In genomic region chr2:44628778-44629177, GRCm38 (mm10) we compare ENCODE assay signal across 22 mouse cellular contexts.
DNase-seq lines count a peak whose midpoint lies in the region; ATAC-seq and TF ChIP-seq lines count a peak whose summit lies in the region.
"Had no signal": no experiment of that assay in that cellular context is flagged by ENCODE, and none has a peak within 500 bp of the region (broad histone marks: within the 10 kb centered on the region; RNA-seq: fewer than 3 reads in every experiment).

No protein-coding gene starts in this region.

- TF ChIP-seq EP300 in lung, postnatal 0 days (IDR thresholded peaks at IDR 0.05) = no peak

- no peak overlapping the region for H3K27ac ChIP-seq in heart, embryonic 12.5 days (ENCODE audit: poor library complexity, severe bottlenecking)
- H3K27ac ChIP-seq in lung, postnatal 0 days (ENCODE audit: low read length) = no peak overlapping the region

- no peaks in the 10 kb centered on the region for H3K9me3 ChIP-seq in heart, embryonic 12.5 days (replicated peaks)
- no peaks in the 10 kb centered on the region for H3K9me3 ChIP-seq in G1E (replicated peaks)
- H3K9me3 ChIP-seq in lung, postnatal 0 days (ENCODE audit: low read length) = no peaks in the 10 kb centered on the region

- H3K4me3 ChIP-seq in heart, embryonic 12.5 days = no peak overlapping the region
- H3K4me3 ChIP-seq in G1E (ENCODE audit: low read depth, low read length) = no peak overlapping the region
- H3K4me3 ChIP-seq in lung, postnatal 0 days (ENCODE audit: low read depth, low read length) = no peak overlapping the region

- H3K27me3 ChIP-seq in heart, embryonic 12.5 days (replicated peaks) = no peaks in the 10 kb centered on the region
- H3K27me3 ChIP-seq in G1E (ENCODE audit: insufficient read depth, low read length) = no peaks in the 10 kb centered on the region
- H3K27me3 ChIP-seq in lung, postnatal 0 days (replicated peaks; ENCODE audit: insufficient read depth, low read length) = no peaks in the 10 kb centered on the region
- H3K27me3 ChIP-seq: CH12.LX, Patski had no signal

- H3K9ac ChIP-seq in heart, embryonic 12.5 days = no peak overlapping the region
- H3K9ac ChIP-seq in lung, postnatal 0 days (replicated peaks; ENCODE audit: low read depth) = no peak overlapping the region

- no peak for TF ChIP-seq CTCF in G1E (IDR thresholded peaks at IDR 0.05; ENCODE audit: low read depth, low read length)
- TF ChIP-seq CTCF in lung, postnatal 0 days (IDR thresholded peaks at IDR 0.05) = no peak

- H3K4me2 ChIP-seq in heart, embryonic 12.5 days = no peak overlapping the region
- H3K4me2 ChIP-seq in lung, postnatal 0 days (replicated peaks; ENCODE audit: low read depth, low read length) = no peak overlapping the region

- WGBS in heart, embryonic 12.5 days = 78% methylated on average over 1 of the region's 1 CpGs
- WGBS in lung, postnatal 0 days = 97% methylated on average over 1 of the region's 1 CpGs

- peak; percentile 44 for DNase-seq in heart, adult 11 months
- peak; percentile 52 for DNase-seq in 416B (ENCODE audit: low read depth)
- no peak for DNase-seq in G1E (ENCODE audit: low spot score)
- no peak for DNase-seq in lung, postnatal 0 days (ENCODE audit: low spot score)
- no peak for DNase-seq in left cerebral cortex, adult 11 months (ENCODE audit: low spot score)
- DNase-seq: adrenal gland, adult 2 months; adrenal gland, adult 8-10 months; adrenal gland, postnatal 10 days; adrenal gland, postnatal 14 days; adrenal gland, postnatal 25 days; adrenal gland, postnatal 36 days; B cell, adult 2 months; cerebellum, adult 11 months; cerebellum, adult 11-12 months; cerebellum, adult 18-20 months; cerebellum, adult 2 months; cerebellum, adult 8-10 months had no signal

- no peaks in the 10 kb centered on the region for H3K4me1 ChIP-seq in heart, embryonic 12.5 days (replicated peaks)
- no peaks in the 10 kb centered on the region for H3K4me1 ChIP-seq in G1E (ENCODE audit: insufficient read depth, low read depth, low read length)
- no peaks in the 10 kb centered on the region for H3K4me1 ChIP-seq in lung, postnatal 0 days (ENCODE audit: insufficient read depth, low read depth, low read length)

- no peak for ATAC-seq in heart, embryonic 12.5 days (ENCODE audit: insufficient number of reproducible peaks, low FRiP score)
- peak; percentile 57 for ATAC-seq in G1E (ENCODE audit: extremely low read depth, insufficient number of reproducible peaks, low FRiP score, poor library complexity, severe bottlenecking)
- ATAC-seq in lung, postnatal 0 days = no peak
- ATAC-seq: activated CD4-positive, CD25-positive, alpha-beta regulatory T cell, adult 4 months; CD4-positive, CD25-positive, alpha-beta regulatory T cell, adult 4 months; Patski had no signal

- H3K36me3 ChIP-seq in heart, embryonic 12.5 days = no peaks in the 10 kb centered on the region
- no peaks in the 10 kb centered on the region for H3K36me3 ChIP-seq in G1E (replicated peaks)
- H3K36me3 ChIP-seq in lung, postnatal 0 days (ENCODE audit: insufficient read depth, low read length) = no peaks in the 10 kb centered on the region

Comparison
In these comparisons a context has a peak if more than half of its experiments do, and no peak if none do; other contexts are left out.
1. DNase-seq: peak in heart, adult 11 months (single experiment) and 416B (single experiment); none in G1E (single experiment), lung, postnatal 0 days (single experiment) and left cerebral cortex, adult 11 months (single experiment).